Mouse (Mus musculus) heart, postnatal 0 days (tissue): ENCODE measurements around the gene A230072I06Rik. TPM values are rescaled to one million over a fixed set of nuclear protein-coding genes. Genes with fewer than 3 reads are reported as not detected.

Experiments
- ATAC-seq: fragments of 200-750 bp; cut with Nextera tagmentation; 2 replicates; pipeline ENCODE4 v1.8.0; 2017; ENCODE audit warnings: low read depth, moderate number of reproducible peaks, moderate library complexity; ENCODE audit not compliant: insufficient read depth
- DNase-seq: peaks from one replicate; pipeline ENCODE4 v3.0.0-alpha.2; 2016; ENCODE audit warnings: low spot score
- H3K27ac ChIP-seq: fragments of 300-500 bp; sonication (generic); 2 replicates; pipeline ENCODE4 v1.5.1; 2014; ENCODE audit warnings: low read depth, mild to moderate bottlenecking
- H3K27me3 ChIP-seq: fragments of 300-500 bp; sonication (generic); 2 replicates; pipeline ENCODE4 v1.6.1; 2014; ENCODE audit warnings: low read length, mixed read lengths; ENCODE audit not compliant: control insufficient read depth, insufficient read depth
- H3K36me3 ChIP-seq: fragments of 300-500 bp; sonication (generic); replicated peaks from 2 replicates; pipeline ENCODE4 v1.6.1; 2014; ENCODE audit warnings: low read length, mixed read lengths; ENCODE audit not compliant: control insufficient read depth, insufficient read depth
- H3K4me1 ChIP-seq: fragments of 300-500 bp; sonication (generic); 2 replicates; pipeline ENCODE4 v1.6.1; 2014; ENCODE audit warnings: antibody characterized with exemption; ENCODE audit not compliant: control insufficient read depth, insufficient read depth
- H3K4me2 ChIP-seq: fragments of 300-500 bp; sonication (generic); 2 replicates; pipeline ENCODE4 v1.6.1; 2014; ENCODE audit warnings: low read depth, mild to moderate bottlenecking, low read length, moderate library complexity
- H3K4me3 ChIP-seq: fragments of 300-500 bp; sonication (generic); 2 replicates; pipeline ENCODE4 v1.5.1; 2014; ENCODE audit warnings: low read depth, low read length
- H3K9ac ChIP-seq: fragments of 300-500 bp; sonication (generic); replicated peaks from 2 replicates; pipeline ENCODE4 v1.6.1; 2014; ENCODE audit warnings: low read depth, low read length, mixed read lengths
- H3K9me3 ChIP-seq: fragments of 300-500 bp; sonication (generic); replicated peaks from 2 replicates; pipeline ENCODE4 v1.6.1; 2016; ENCODE audit warnings: low read length; ENCODE audit not compliant: control insufficient read depth
- CTCF ChIP-seq: IDR thresholded peaks from 2 replicates; pipeline ENCODE4 v1.5.1; 2016; ENCODE audit warnings: antibody characterized with exemption, control low read depth, low read depth
- EP300 ChIP-seq: IDR thresholded peaks from 2 replicates; pipeline ENCODE4 v1.6.1; 2016; ENCODE audit warnings: antibody characterized with exemption, low read depth
- WGBS: fragments of 180-500 bp; shearing (Covaris S2); extraction: QIAGEN DNeasy Blood & Tissue Kit; methylation state at CpG from one replicate; pipeline ENCODE4 v1.1.7; 2014; 5-methylcytosine and 5-hydroxymethylcytosine counted together
- polyA plus RNA-seq: library from polyadenylated mRNA; unstranded; fragments of >200 nt; fragmentation: Nextera tagmentation; extraction: Ambion mirVana; gene quantifications from 2 replicates; pipeline ENCODE4 v1.2.1, GENCODE M21; 2015
- total RNA-seq: library from RNA; depleted of rRNA; stranded (reverse); fragments of >200 nt; gene quantifications from 2 replicates; pipeline ENCODE4 v1.2.3, GENCODE M21; 2014; ENCODE audit warnings: low replicate concordance; rRNA removed

Gene A230072I06Rik
- total RNA-seq: not detected in 2 replicates
- polyA plus RNA-seq: not detected in 2 replicates

DNA sequence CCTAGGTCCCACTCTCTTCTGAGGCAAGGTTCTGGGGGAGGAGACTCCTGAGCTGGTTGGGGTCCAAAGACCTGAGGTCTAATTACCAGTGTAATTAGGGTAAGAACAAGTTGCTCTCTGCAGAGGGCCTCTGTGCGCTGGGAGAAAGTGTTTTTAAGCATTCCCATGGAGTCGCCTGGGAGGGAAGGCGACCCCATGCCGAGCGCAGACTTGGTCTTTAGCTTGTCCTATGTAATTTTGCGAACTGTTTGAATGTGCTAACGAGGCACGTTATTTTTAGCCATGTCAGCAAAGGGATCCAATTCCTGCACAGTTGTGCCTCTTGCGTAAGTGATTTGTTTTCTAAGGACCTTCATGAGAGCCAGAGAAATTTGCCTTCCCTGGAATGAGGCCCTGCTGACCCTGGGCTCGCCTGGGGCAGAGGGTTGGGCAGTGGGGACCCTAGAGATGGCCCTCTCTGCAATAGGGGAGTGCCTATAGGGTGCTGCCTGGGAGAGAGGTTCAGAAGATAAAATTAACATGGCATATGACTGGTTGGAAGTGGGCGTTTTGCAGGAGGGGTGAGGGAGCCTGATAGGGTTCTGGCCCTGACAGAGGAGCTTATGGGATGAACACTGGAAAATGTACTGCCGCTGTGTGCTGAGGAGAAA, at the start of gene A230072I06Rik:
Gene A230072I06Rik (plus strand): TSS at position 157 of the 650 bp plus-strand sequence.
- H3K4me1 ChIP-seq: peaks cover 19% of the 10 kb centered on the region
- H3K9me3 ChIP-seq: no peaks in the 10 kb centered on the region
- H3K27me3 ChIP-seq: no peaks in the 10 kb centered on the region
- no peak for TF ChIP-seq EP300
- no peak for TF ChIP-seq CTCF
- no peak within 1 kb of the TSS for H3K9ac ChIP-seq
- ATAC-seq: no peak
- H3K4me2 ChIP-seq: peak within 1 kb of the TSS; percentile 14
- no peak within 1 kb of the TSS for H3K27ac ChIP-seq
- H3K4me3 ChIP-seq: no peak within 1 kb of the TSS
- 35% methylated on average over 12 of the region's 12 CpGs for WGBS
- no peaks in the 10 kb centered on the region for H3K36me3 ChIP-seq
- DNase-seq: peak; percentile 17

DNA sequence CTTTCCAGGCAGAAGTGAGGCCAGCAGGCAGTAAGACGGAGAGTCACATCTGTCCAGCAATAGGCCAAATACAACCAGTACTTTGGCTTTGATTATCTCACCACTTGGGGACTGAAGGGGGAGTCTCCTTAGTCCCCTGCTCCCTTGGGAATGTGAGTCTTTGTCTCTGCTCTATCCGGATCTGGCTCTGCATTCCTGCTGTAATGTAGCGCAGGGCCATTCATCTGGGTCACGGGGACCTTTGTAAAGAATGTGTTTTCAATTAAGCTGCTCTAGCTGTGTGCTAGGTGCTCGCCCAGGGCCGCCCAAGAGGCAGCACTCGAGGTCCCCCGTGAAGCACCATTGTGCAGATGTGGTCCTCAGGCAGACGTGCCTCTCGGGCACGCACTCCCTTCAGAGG, 44.6 kb upstream of the A230072I06Rik start:
- DNase-seq (no peak), ATAC-seq (no peak)
- no peak overlapping the region for H3K4me3 ChIP-seq
- no peak overlapping the region for H3K9ac ChIP-seq
- TF ChIP-seq CTCF (no peak), EP300 (no peak)
- 41% methylated on average over 11 of the region's 11 CpGs for WGBS
- no peak overlapping the region for H3K27ac ChIP-seq
- no peaks in the 10 kb centered on the region for H3K27me3 ChIP-seq
- H3K9me3 ChIP-seq: no peaks in the 10 kb centered on the region
- H3K4me1 ChIP-seq: no peaks in the 10 kb centered on the region
- H3K4me2 ChIP-seq: no peak overlapping the region
- H3K36me3 ChIP-seq: no peaks in the 10 kb centered on the region

DNA sequence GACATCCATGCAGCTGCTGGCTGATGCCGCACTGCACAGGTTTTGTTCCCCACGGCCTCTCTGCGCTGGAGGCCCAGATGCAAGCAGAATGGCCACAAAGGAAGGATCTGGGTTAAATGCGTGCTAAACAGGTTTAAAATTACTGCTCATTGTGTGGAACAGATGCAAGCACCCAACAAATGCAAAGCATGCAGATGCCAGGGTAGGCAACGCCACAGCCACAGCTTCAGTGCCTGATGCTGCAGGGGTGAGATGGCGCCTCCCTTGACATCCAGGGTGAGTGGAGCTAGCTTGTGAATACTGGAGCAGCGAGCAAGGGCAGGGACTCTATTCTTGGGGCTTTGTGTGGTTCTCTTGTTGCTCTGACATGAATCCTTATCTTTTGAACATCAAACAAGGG, 39.8 kb upstream of the A230072I06Rik start:
- WGBS: 77% methylated on average over 7 of the region's 7 CpGs
- Histone ChIP-seq H3K36me3 (no peaks in the 10 kb centered on the region), H3K27me3 (no peaks in the 10 kb centered on the region), H3K4me1 (no peaks in the 10 kb centered on the region), H3K27ac (no peak overlapping the region), H3K4me3 (no peak overlapping the region), H3K4me2 (no peak overlapping the region), H3K9ac (no peak overlapping the region), H3K9me3 (no peaks in the 10 kb centered on the region)
- DNase-seq (no peak), ATAC-seq (no peak)
- no peak for TF ChIP-seq EP300
- no peak for TF ChIP-seq CTCF

- ATAC-seq (no peak), DNase-seq (no peak)
- TF ChIP-seq CTCF (no peak), EP300 (no peak)
- Histone ChIP-seq H3K27ac (no peak overlapping the region), H3K27me3 (no peaks in the 10 kb centered on the region), H3K36me3 (no peaks in the 10 kb centered on the region), H3K4me3 (no peak overlapping the region), H3K4me1 (no peaks in the 10 kb centered on the region), H3K9ac (no peak overlapping the region), H3K9me3 (no peaks in the 10 kb centered on the region), H3K4me2 (no peak overlapping the region)
- 68% methylated on average over 9 of the region's 9 CpGs for WGBS
These were observed 38.5 kb upstream of the A230072I06Rik start for GRCm38 (mm10) chr8:12240143-12240542.

GRCm38 (mm10) chr8:12243746-12244145, 34.9 kb upstream of the A230072I06Rik start:
- Histone ChIP-seq H3K9ac (no peak overlapping the region), H3K4me3 (no peak overlapping the region)

More at GRCm38 (mm10) chr8:12243746-12244145, 34.9 kb upstream of the A230072I06Rik start:
- ATAC-seq: no peak
- Histone ChIP-seq H3K9me3 (no peaks in the 10 kb centered on the region), H3K4me2 (no peak overlapping the region), H3K4me1 (no peaks in the 10 kb centered on the region), H3K27ac (no peak overlapping the region), H3K27me3 (no peaks in the 10 kb centered on the region), H3K36me3 (no peaks in the 10 kb centered on the region)
- no peak for DNase-seq
- TF ChIP-seq EP300 (no peak), CTCF (no peak)
- WGBS: 50% methylated on average over 1 of the region's 1 CpGs
